26 mouse cellular contexts compared by ENCODE assay signal in the genomic region with DNA sequence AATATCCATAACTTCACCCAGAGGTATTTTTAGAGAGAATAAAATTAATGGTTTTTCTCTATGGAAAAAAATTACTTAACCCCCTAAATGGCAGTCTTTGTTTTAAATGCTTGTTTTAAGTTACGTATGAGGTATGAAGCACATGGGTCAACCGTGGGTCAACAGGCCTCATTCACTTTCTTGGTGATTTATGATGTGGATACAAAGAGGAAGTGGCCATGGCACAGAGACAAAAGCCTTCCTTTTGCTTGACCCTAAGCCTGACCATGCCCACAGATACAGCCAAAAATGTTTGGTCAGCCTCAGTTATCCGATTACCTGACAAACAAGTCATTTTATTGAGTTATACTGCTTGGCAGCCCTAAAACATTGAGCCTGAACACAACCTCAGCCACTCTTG.
DNase-seq lines count a peak whose midpoint lies in the region; ATAC-seq lines count a peak whose summit lies in the region.
"Had no signal": no experiment of that assay in that cellular context is flagged by ENCODE, and none has a peak within 500 bp of the region (broad histone marks: within the 10 kb centered on the region; RNA-seq: fewer than 3 reads in every experiment).

No protein-coding gene starts in this region.

- H3K4me2 ChIP-seq in kidney, embryonic 14.5 days (replicated peaks; ENCODE audit: low read depth, low read length) = no peak overlapping the region
- H3K4me2 ChIP-seq: embryonic facial prominence, embryonic 12.5 days; forebrain, embryonic 13.5 days; liver, embryonic 11.5 days had no signal

- WGBS in kidney, embryonic 14.5 days = 17% methylated on average over 3 of the region's 3 CpGs

- H3K4me1 ChIP-seq in kidney, embryonic 14.5 days (ENCODE audit: control insufficient read depth, insufficient read depth, low read length) = no peaks in the 10 kb centered on the region
- H3K4me1 ChIP-seq: embryonic facial prominence, embryonic 12.5 days; forebrain, embryonic 13.5 days; heart, embryonic 10.5 days; midbrain, embryonic 10.5 days had no signal

- H3K27ac ChIP-seq in kidney, embryonic 14.5 days (ENCODE audit: low read depth, low read length) = no peak overlapping the region
- H3K27ac ChIP-seq: embryonic facial prominence, embryonic 12.5 days; forebrain, embryonic 13.5 days; heart, embryonic 10.5 days; midbrain, embryonic 10.5 days had no signal

- ATAC-seq in kidney, embryonic 14.5 days (ENCODE audit: low FRiP score, low TSS enrichment) = peak; percentile 43; the same call in 1 of the 2 replicates
- ATAC-seq in megakaryocyte progenitor cell, adult 5-6 weeks (replicated peaks; ENCODE audit: poor library complexity) = no peak
- ATAC-seq in erythroblast, adult 5-6 weeks (replicated peaks; ENCODE audit: low FRiP score, poor library complexity, severe bottlenecking) = no peak
- ATAC-seq: activated CD4-positive, CD25-positive, alpha-beta regulatory T cell, adult 4 months; forebrain, embryonic 13.5 days; hindbrain, embryonic 16.5 days; intestine, embryonic 16.5 days; liver, postnatal 0 days; midbrain, embryonic 16.5 days had no signal

- no peaks in the 10 kb centered on the region for H3K9me3 ChIP-seq in kidney, embryonic 14.5 days (ENCODE audit: control insufficient read depth, low read length)
- H3K9me3 ChIP-seq: embryonic facial prominence, embryonic 12.5 days; forebrain, embryonic 13.5 days; heart, embryonic 10.5 days; midbrain, embryonic 10.5 days had no signal

- H3K27me3 ChIP-seq in kidney, embryonic 14.5 days (ENCODE audit: control insufficient read depth, insufficient read depth, low read length) = no peaks in the 10 kb centered on the region
- H3K27me3 ChIP-seq: embryonic facial prominence, embryonic 12.5 days; forebrain, embryonic 13.5 days had no signal

- H3K36me3 ChIP-seq in kidney, embryonic 14.5 days (ENCODE audit: control insufficient read depth, insufficient read depth, low read length) = no peaks in the 10 kb centered on the region
- H3K36me3 ChIP-seq: embryonic facial prominence, embryonic 12.5 days; heart, embryonic 10.5 days; midbrain, embryonic 10.5 days had no signal

- H3K9ac ChIP-seq in kidney, embryonic 14.5 days (ENCODE audit: low read depth, low read length) = no peak overlapping the region
- H3K9ac ChIP-seq: embryonic facial prominence, embryonic 12.5 days; forebrain, embryonic 13.5 days; liver, postnatal 0 days had no signal

- H3K4me3 ChIP-seq in kidney, embryonic 14.5 days (ENCODE audit: low read length) = no peak overlapping the region
- H3K4me3 ChIP-seq: embryonic facial prominence, embryonic 12.5 days; erythroblast, embryonic 14.5 days; forebrain, embryonic 13.5 days; heart, embryonic 10.5 days; midbrain, embryonic 10.5 days; myocyte had no signal

- peak; percentile 49 for DNase-seq in embryo, embryonic 10 days (ENCODE audit: low spot score)
- DNase-seq in embryo, embryonic 11 days = peak; percentile 43
- DNase-seq in kidney, postnatal 36 days = peak; percentile 1 to 2
- no peak for DNase-seq in urinary bladder, postnatal 10 days (ENCODE audit: low spot score)
- DNase-seq: adrenal gland, postnatal 10 days; cerebellum, adult 2 months; cerebellum, postnatal 25 days; left cerebral cortex, postnatal 4 days; liver, postnatal 0 days; lung, postnatal 4 days; thymus, adult 18-20 months; thymus, postnatal 36 days had no signal
